Mouse (Mus musculus): ENCODE measurements around the gene Srpk2. TPM values are rescaled to one million over a fixed set of nuclear protein-coding genes. Genes with fewer than 3 reads are reported as not detected.

Srpk2 gene
- total and polyA plus RNA-seq, 3 experiments: 11.2 to 41.7 (median 16.9) TPM

DNA sequence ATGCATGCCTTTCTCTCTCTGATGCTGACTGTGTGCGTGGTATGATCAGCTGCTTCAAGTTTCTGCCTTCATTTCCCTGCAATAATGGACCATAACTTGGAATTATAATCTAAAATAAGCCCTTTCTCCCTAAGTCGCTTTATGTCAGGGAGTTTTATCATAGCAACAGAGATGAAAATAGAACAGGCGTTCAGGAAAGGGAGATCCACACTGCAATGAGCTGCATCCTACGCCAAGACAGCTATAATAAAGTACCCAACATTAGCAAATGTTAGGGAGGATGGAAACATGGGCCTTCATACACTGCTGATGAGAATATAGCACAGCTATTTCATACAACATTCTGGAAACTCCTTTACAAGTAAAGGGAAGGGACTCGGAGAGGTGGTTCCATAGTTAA, 116.2 kb downstream of the Srpk2 start:
- Histone ChIP-seq H3K4me3 (ENCODE audit: control insufficient read depth in 1 of 2, insufficient read depth in 1 of 2, low read depth in 2 of 2, low read length in 2 of 2) (no peak overlapping the region), H3K27me3 (ENCODE audit: control insufficient read depth in 1 of 2, insufficient read depth in 2 of 2, low read length in 2 of 2) (no peaks in the 10 kb centered on the region), H3K4me1 (ENCODE audit: control insufficient read depth in 1 of 2, insufficient read depth in 2 of 2, low read length in 2 of 2) (no peaks in the 10 kb centered on the region; a peak in 1 of 4 replicates), H3K27ac (ENCODE audit: control insufficient read depth, low read depth, low read length) (no peak overlapping the region), H3K9ac (ENCODE audit: control insufficient read depth, low read depth, low read length, poor library complexity, severe bottlenecking) (no peak overlapping the region), H3K79me2 (ENCODE audit: control insufficient read depth, insufficient read depth, low read length, poor library complexity) (no peaks in the 10 kb centered on the region), H3K36me3 (ENCODE audit: control insufficient read depth in 1 of 2, insufficient read depth in 2 of 2, low read length in 2 of 2) (peaks cover 0 to 5% of the 10 kb centered on the region in 2 experiments; a peak in 2 of 4 replicates), H3K9me3 (replicated peaks; ENCODE audit: insufficient read depth, low read length) (no peaks in the 10 kb centered on the region; the same call in 1 of the 2 replicates)
- TF ChIP-seq ZNF384 (IDR thresholded peaks at IDR 0.05; ENCODE audit: low read depth, low read length) (no peak), TCF12 (IDR thresholded peaks at IDR 0.05; ENCODE audit: low read depth, low read length) (no peak), HCFC1 (IDR thresholded peaks at IDR 0.05; ENCODE audit: low read depth, low read length) (no peak), USF1 (IDR thresholded peaks at IDR 0.05; ENCODE audit: low read depth, low read length) (no peak), MAX (IDR thresholded peaks at IDR 0.05; ENCODE audit: low read length) (no peak), TAL1 (IDR thresholded peaks at IDR 0.05; ENCODE audit: low read length) (no peak), NRF1 (IDR thresholded peaks at IDR 0.05; ENCODE audit: insufficient read depth, low read depth, low read length, poor library complexity, severe bottlenecking) (no peak), MEF2A (IDR thresholded peaks at IDR 0.05; ENCODE audit: extremely low read depth, insufficient replicate concordance, low read depth, low read length, poor library complexity, severe bottlenecking) (no peak), GABPA (IDR thresholded peaks at IDR 0.05; ENCODE audit: low read depth, low read length) (no peak), MXI1 (IDR thresholded peaks at IDR 0.05; ENCODE audit: low read depth, low read length) (no peak), ZC3H11A (IDR thresholded peaks at IDR 0.05; ENCODE audit: low read depth, low read length) (no peak), ZKSCAN1 (IDR thresholded peaks at IDR 0.05; ENCODE audit: low read depth, low read length) (no peak), CTCF (IDR thresholded peaks at IDR 0.05 in 2 of 3, conservative IDR thresholded peaks at IDR 0.05 in 1 of 3; ENCODE audit: control insufficient read depth in 1 of 3, insufficient read depth in 1 of 3, low read depth in 2 of 3, low read length in 3 of 3, poor library complexity in 1 of 3, severe bottlenecking in 1 of 3) (no peak), KAT2A (conservative IDR thresholded peaks at IDR 0.05; ENCODE audit: low read depth, low read length) (no peak), CHD2 (IDR thresholded peaks at IDR 0.05; ENCODE audit: low read length) (no peak), BHLHE40 (IDR thresholded peaks at IDR 0.05; ENCODE audit: borderline replicate concordance, low read depth, low read length) (no peak), EP300 (IDR thresholded peaks at IDR 0.05; ENCODE audit: low read depth in 1 of 2, low read length in 2 of 2) (no peak), RCOR1 (IDR thresholded peaks at IDR 0.05; ENCODE audit: low read depth, low read length) (no peak)
- DNase-seq (ENCODE audit: low read depth, low spot score): no peak

DNA sequence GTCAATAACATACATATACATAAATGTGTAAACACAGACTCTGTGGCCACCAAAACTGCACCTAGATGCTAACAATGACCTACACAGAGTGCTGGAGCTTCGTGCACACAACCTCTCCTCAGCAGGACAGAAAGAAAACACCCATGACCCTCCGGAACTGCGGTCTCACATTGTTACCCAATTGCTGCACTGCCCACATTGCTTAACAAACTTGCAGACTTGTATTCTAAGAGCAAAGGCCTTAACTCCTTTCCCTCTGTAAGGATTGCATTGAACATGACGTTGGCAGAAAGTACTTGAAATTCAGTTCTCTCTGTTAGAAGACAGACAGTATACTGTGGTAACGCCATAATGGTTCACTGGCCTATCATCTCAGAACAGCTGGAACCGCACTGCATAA, 118.0 kb downstream of the Srpk2 start:
- H3K9me3 ChIP-seq (replicated peaks; ENCODE audit: insufficient read depth, low read length): no peaks in the 10 kb centered on the region; the same call in 1 of the 2 replicates
- H3K4me1 ChIP-seq (ENCODE audit: control insufficient read depth in 1 of 2, insufficient read depth in 2 of 2, low read length in 2 of 2): no peaks in the 10 kb centered on the region; a peak in 1 of 4 replicates
- peaks cover 0 to 5% of the 10 kb centered on the region in 2 experiments; a peak in 2 of 4 replicates for H3K36me3 ChIP-seq (ENCODE audit: control insufficient read depth in 1 of 2, insufficient read depth in 2 of 2, low read length in 2 of 2)
- H3K4me3 ChIP-seq (ENCODE audit: control insufficient read depth in 1 of 2, insufficient read depth in 1 of 2, low read depth in 2 of 2, low read length in 2 of 2): no peak overlapping the region
- DNase-seq (ENCODE audit: low read depth, low spot score): no peak
- no peak overlapping the region for H3K9ac ChIP-seq (ENCODE audit: control insufficient read depth, low read depth, low read length, poor library complexity, severe bottlenecking)
- H3K27ac ChIP-seq (ENCODE audit: control insufficient read depth, low read depth, low read length): no peak overlapping the region
- no peaks in the 10 kb centered on the region for H3K79me2 ChIP-seq (ENCODE audit: control insufficient read depth, insufficient read depth, low read length, poor library complexity)
- TF ChIP-seq ZNF384 (IDR thresholded peaks at IDR 0.05; ENCODE audit: low read depth, low read length) (no peak), POLR2AphosphoS5 (IDR thresholded peaks at IDR 0.05; ENCODE audit: borderline replicate concordance, low read depth, low read length) (no peak), CHD2 (IDR thresholded peaks at IDR 0.05; ENCODE audit: low read length) (no peak), USF2 (IDR thresholded peaks at IDR 0.05; ENCODE audit: borderline replicate concordance in 1 of 2, insufficient read depth in 1 of 2, low read depth in 1 of 2, low read length in 2 of 2) (no peak), MYC (IDR thresholded peaks at IDR 0.05; ENCODE audit: low read depth, low read length) (no peak), USF1 (IDR thresholded peaks at IDR 0.05; ENCODE audit: low read depth, low read length) (no peak), KAT2A (conservative IDR thresholded peaks at IDR 0.05; ENCODE audit: low read depth, low read length) (no peak), UBTF (IDR thresholded peaks at IDR 0.05; ENCODE audit: borderline replicate concordance, insufficient read depth, low read depth, low read length) (no peak), EP300 (IDR thresholded peaks at IDR 0.05; ENCODE audit: low read depth in 1 of 2, low read length in 2 of 2) (no peak), BHLHE40 (IDR thresholded peaks at IDR 0.05; ENCODE audit: borderline replicate concordance, low read depth, low read length) (no peak), MAX (IDR thresholded peaks at IDR 0.05; ENCODE audit: low read length) (no peak), MAZ (IDR thresholded peaks at IDR 0.05; ENCODE audit: low read depth, low read length) (no peak), SIN3A (IDR thresholded peaks at IDR 0.05; ENCODE audit: low read length) (no peak), HCFC1 (IDR thresholded peaks at IDR 0.05; ENCODE audit: low read depth, low read length) (no peak), SMC3 (IDR thresholded peaks at IDR 0.05; ENCODE audit: low read depth, low read length) (no peak), TBP (IDR thresholded peaks at IDR 0.05; ENCODE audit: low read depth, low read length) (no peak), NELFE (IDR thresholded peaks at IDR 0.05; ENCODE audit: low read depth, low read length) (no peak), POLR2AphosphoS2 (IDR thresholded peaks at IDR 0.05; ENCODE audit: low read length) (no peak)
- no peaks in the 10 kb centered on the region for H3K27me3 ChIP-seq (ENCODE audit: control insufficient read depth in 1 of 2, insufficient read depth in 2 of 2, low read length in 2 of 2)
